ENCODE assay signal across 8 mouse cellular contexts in the genomic region with DNA sequence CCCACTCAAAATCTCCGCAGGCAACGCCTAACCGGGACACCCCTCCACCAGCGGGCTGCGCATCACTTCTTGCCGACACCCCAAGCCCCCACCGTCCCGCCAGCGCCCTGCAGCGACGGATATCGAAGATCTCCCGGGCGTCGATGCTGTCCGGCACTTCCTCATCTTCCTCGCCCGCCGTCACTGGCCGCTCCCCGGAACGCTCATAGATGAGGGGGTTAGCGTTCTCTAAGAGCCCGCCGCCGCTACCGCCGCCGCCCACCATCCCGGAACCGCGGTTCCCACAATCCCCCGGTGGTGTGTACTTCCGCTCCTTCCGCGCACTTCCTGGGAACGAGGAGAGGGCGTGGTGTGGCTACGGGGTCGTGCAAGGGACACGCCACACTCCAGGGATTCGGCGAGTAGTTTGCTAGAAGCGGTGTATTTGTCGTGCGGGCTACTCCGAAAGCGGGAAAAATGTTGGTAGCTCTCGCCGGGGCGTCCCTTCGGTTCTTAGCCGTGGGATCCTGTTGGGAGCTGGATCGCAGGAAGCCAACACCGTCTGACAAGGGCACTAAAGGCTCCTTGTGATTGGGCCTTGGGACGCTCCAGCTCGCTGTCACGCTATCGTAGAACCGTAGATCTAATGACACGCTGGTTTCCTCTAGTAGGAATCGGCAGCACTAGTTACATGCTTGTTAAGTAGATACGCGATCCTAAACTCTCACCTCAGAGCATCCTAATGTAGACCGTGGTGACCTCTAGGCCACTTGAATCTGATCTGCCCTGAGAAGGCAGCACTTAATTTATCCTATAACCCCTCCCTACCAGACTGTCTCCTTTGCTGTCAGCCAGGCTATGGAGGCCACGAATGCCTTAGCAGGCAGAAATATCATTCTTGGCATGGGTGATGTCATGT. TPM values are rescaled to one million over a fixed set of nuclear protein-coding genes. Genes with fewer than 3 reads are reported as not detected.
DNase-seq lines count a peak whose midpoint lies in the region; ATAC-seq lines count a peak whose summit lies in the region.

A gene (minus strand): TSS at position 540 of the 898 bp plus-strand sequence.

- H3K27me3 ChIP-seq in hindbrain, embryonic 13.5 days: no peaks in the 10 kb centered on the region

- peak; percentile 96 for ATAC-seq in hindbrain, embryonic 13.5 days (ENCODE audit: low FRiP score)

- peaks cover 26% of the 10 kb centered on the region for H3K36me3 ChIP-seq in hindbrain, embryonic 13.5 days

- H3K4me2 ChIP-seq in hindbrain, embryonic 13.5 days: peak within 1 kb of the TSS; percentile 95

- peak within 1 kb of the TSS; percentile 83 for H3K4me3 ChIP-seq in hindbrain, embryonic 13.5 days

- peak; percentile 90 for DNase-seq in NIH3T3 (ENCODE audit: low read depth)
- DNase-seq in cerebellum, postnatal 10 days: peak; percentile 92 to 94
- DNase-seq in frontal cortex, postnatal 14 days (ENCODE audit: low spot score in 2 of 2): peak; percentile 82
- DNase-seq in layer of hippocampus, postnatal 25 days (ENCODE audit: extremely low spot score in 1 of 2, low spot score in 1 of 2): peak; percentile 79 to 81
- peak; percentile 89 for DNase-seq in lung, postnatal 25 days (ENCODE audit: low spot score)
- peak; percentile 88 for DNase-seq in retina, embryonic 14.5 days (ENCODE audit: low spot score)
- peak; percentile 88 for DNase-seq in thymus, postnatal 4 days

- peak within 1 kb of the TSS; percentile 87 for H3K9ac ChIP-seq in hindbrain, embryonic 13.5 days

- no peaks in the 10 kb centered on the region for H3K9me3 ChIP-seq in hindbrain, embryonic 13.5 days

- peaks cover 23% of the 10 kb centered on the region for H3K4me1 ChIP-seq in hindbrain, embryonic 13.5 days (replicated peaks)

- peak within 1 kb of the TSS; percentile 83 for H3K27ac ChIP-seq in hindbrain, embryonic 13.5 days

- WGBS in hindbrain, embryonic 13.5 days: under 1% methylated on average over 66 of the region's 66 CpGs

RNA-seq across cellular contexts. Expression of the gene that starts here (rescaled TPM):
- 131 and 134 TPM in 2 replicates for polyA plus RNA-seq in hindbrain, embryonic 13.5 days (2015; fragmentation: Nextera tagmentation; extraction: Ambion mirVana)
- 10 to 100 TPM; 24.9 to 35.8 TPM for total RNA-seq in layer of hippocampus, postnatal 25 days (2021)

Comparison
In these comparisons a context has a peak if more than half of its experiments do, and no peak if none do; other contexts are left out.
1. Peak in every context shown above with its lines: DNase-seq, ATAC-seq, H3K4me3 ChIP-seq and H3K27ac ChIP-seq.